Mouse (Mus musculus): ENCODE data around the gene Vdac2. TPM values are rescaled to one million over a fixed set of nuclear protein-coding genes. Genes with fewer than 3 reads are reported as not detected.

Gene Vdac2
- polyA plus RNA-seq, 1 experiment from 2014 or later: 282 TPM

DNA sequence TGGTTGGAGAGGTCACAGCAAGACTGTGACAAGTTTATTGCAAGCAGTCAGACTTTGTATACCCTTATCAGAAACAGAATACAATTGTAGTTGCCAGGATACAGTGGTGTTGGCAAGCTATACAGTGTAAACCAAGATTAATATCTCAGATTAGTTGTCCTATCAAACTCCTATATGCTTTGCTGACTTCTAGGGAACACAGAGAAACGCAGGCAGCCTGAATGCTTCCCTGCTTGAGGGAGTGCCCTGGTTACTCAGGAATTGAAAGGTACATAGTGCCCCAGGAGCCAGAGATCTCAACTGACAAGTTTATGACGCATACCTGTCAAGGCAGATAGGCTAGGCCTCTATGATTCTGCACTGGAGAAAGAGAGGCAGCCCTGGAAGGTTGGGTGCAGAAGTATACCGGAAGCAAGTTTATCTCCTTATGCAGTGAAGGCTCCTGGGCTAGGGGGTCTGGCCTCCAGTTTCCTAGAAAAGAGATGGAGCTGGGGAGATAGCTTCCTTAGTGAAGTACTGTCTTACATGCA, 18.3 kb upstream of the Vdac2 start:
- Histone ChIP-seq H3K9ac (no peak overlapping the region), H3K4me2 (no peak overlapping the region), H3K4me1 (replicated peaks) (no peaks in the 10 kb centered on the region), H3K4me3 (no peak overlapping the region), H3K9me3 (no peaks in the 10 kb centered on the region), H3K27me3 (no peaks in the 10 kb centered on the region), H3K36me3 (no peaks in the 10 kb centered on the region), H3K27ac (replicated peaks) (no peak overlapping the region)
- WGBS: 84% methylated on average over 3 of the region's 3 CpGs
- no peak for ATAC-seq (ENCODE audit: low FRiP score, low read depth)

GRCm38 (mm10) chr14:21808208-21808922, 16.7 kb upstream of the Vdac2 start:
- Histone ChIP-seq H3K27me3 (no peaks in the 10 kb centered on the region), H3K9ac (no peak overlapping the region), H3K4me1 (replicated peaks) (no peaks in the 10 kb centered on the region), H3K36me3 (no peaks in the 10 kb centered on the region), H3K4me2 (no peak overlapping the region), H3K4me3 (no peak overlapping the region), H3K27ac (replicated peaks) (no peak overlapping the region), H3K9me3 (no peaks in the 10 kb centered on the region)
- no peak for ATAC-seq (ENCODE audit: low FRiP score, low read depth)
- WGBS: 90% methylated on average over 8 of the region's 8 CpGs

GRCm38 (mm10) chr14:21809418-21809817, 15.6 kb upstream of the Vdac2 start:
- no peak overlapping the region for H3K4me3 ChIP-seq
- no peaks in the 10 kb centered on the region for H3K4me1 ChIP-seq (replicated peaks)
- H3K36me3 ChIP-seq: no peaks in the 10 kb centered on the region
- H3K9me3 ChIP-seq: no peaks in the 10 kb centered on the region
- no peak overlapping the region for H3K4me2 ChIP-seq
- ATAC-seq (ENCODE audit: low FRiP score, low read depth): no peak
- no peaks in the 10 kb centered on the region for H3K27me3 ChIP-seq
- WGBS: 100% methylated on average over 2 of the region's 2 CpGs
- no peak overlapping the region for H3K9ac ChIP-seq
- no peak overlapping the region for H3K27ac ChIP-seq (replicated peaks)

GRCm38 (mm10) chr14:21811301-21811700, 13.7 kb upstream of the Vdac2 start:
- H3K4me2 ChIP-seq: no peak overlapping the region
- H3K4me1 ChIP-seq (replicated peaks): no peaks in the 10 kb centered on the region
- no peak overlapping the region for H3K27ac ChIP-seq (replicated peaks)
- no peak overlapping the region for H3K4me3 ChIP-seq
- no peaks in the 10 kb centered on the region for H3K9me3 ChIP-seq
- no peaks in the 10 kb centered on the region for H3K36me3 ChIP-seq
- no peaks in the 10 kb centered on the region for H3K27me3 ChIP-seq
- H3K9ac ChIP-seq: no peak overlapping the region
- 88% methylated on average over 4 of the region's 4 CpGs for WGBS
- ATAC-seq (ENCODE audit: low FRiP score, low read depth): no peak

DNA sequence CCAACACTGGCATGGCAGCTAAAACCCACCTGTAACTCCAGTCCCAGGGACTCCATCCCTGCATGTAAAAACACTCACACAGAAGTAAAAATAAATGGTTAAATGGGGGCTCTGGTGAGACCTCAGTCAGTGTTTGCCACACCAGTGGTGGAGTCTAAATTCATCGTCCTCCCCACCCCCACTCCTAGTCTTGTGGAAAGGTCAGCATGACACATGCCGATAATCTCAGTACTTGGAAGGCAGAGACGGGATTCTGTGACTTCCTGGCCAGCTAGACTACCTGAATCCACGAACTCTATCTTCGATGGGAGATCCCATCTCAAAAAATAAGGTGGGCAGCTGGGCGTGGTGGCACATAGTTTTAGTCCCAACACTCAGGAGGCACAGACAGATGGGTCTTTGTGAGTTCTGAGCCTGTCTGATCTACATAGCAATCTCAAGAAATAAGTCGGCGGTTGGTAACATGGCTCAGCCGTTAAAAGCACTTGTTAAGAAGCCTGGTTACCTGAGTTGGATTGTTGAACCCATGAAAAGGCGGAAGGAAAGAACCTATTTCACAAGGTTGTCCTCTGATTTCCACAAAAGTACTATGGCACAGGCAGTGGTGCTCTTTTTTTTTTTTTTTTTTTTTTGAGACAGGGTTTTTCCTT, 13.2 kb upstream of the Vdac2 start:
- Histone ChIP-seq H3K4me1 (replicated peaks) (no peaks in the 10 kb centered on the region), H3K9me3 (no peaks in the 10 kb centered on the region), H3K36me3 (no peaks in the 10 kb centered on the region), H3K27ac (replicated peaks) (no peak overlapping the region), H3K4me3 (no peak overlapping the region), H3K9ac (no peak overlapping the region), H3K4me2 (no peak overlapping the region), H3K27me3 (no peaks in the 10 kb centered on the region)
- WGBS: 89% methylated on average over 10 of the region's 10 CpGs
- no peak for ATAC-seq (ENCODE audit: low FRiP score, low read depth)

GRCm38 (mm10) chr14:21812590-21813162, 12.4 kb upstream of the Vdac2 start:
- Histone ChIP-seq H3K4me3 (no peak overlapping the region), H3K36me3 (no peaks in the 10 kb centered on the region), H3K27ac (replicated peaks) (no peak overlapping the region), H3K9me3 (no peaks in the 10 kb centered on the region), H3K4me1 (replicated peaks) (no peaks in the 10 kb centered on the region), H3K9ac (no peak overlapping the region), H3K27me3 (no peaks in the 10 kb centered on the region), H3K4me2 (no peak overlapping the region)
- WGBS: 22% methylated on average over 14 of the region's 14 CpGs
- no peak for ATAC-seq (ENCODE audit: low FRiP score, low read depth)

- no peak overlapping the region for H3K27ac ChIP-seq (replicated peaks)
- H3K4me2 ChIP-seq: no peak overlapping the region
- H3K4me3 ChIP-seq: no peak overlapping the region
- H3K27me3 ChIP-seq: no peaks in the 10 kb centered on the region
- H3K9me3 ChIP-seq: no peaks in the 10 kb centered on the region
- WGBS: 85% methylated on average over 4 of the region's 4 CpGs
- H3K36me3 ChIP-seq: no peaks in the 10 kb centered on the region
- H3K9ac ChIP-seq: no peak overlapping the region
- H3K4me1 ChIP-seq (replicated peaks): no peaks in the 10 kb centered on the region
- ATAC-seq (ENCODE audit: low FRiP score, low read depth): no peak
These were observed 11.8 kb upstream of the Vdac2 start for GRCm38 (mm10) chr14:21813216-21813615.

DNA sequence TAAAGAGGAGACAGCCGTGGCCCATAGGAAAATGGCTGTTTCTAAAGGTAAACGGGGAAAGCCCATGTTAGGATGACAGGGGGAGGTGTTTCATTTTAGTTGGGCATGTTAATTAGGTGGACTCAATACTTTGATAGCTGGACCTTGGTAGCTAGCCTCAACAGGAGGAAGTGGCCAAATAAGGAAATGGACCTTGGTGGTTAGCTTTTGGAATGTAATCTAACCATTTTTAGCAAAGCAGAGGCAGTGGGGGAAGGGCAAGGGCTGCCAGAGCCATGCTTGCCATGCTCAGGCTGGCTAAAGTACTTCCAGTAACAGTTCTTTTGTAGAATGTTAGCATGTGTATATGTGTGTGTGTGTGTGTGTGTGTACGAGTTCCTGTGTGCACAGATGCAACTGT, 11.2 kb upstream of the Vdac2 start:
- WGBS: 84% methylated on average over 3 of the region's 3 CpGs

DNA sequence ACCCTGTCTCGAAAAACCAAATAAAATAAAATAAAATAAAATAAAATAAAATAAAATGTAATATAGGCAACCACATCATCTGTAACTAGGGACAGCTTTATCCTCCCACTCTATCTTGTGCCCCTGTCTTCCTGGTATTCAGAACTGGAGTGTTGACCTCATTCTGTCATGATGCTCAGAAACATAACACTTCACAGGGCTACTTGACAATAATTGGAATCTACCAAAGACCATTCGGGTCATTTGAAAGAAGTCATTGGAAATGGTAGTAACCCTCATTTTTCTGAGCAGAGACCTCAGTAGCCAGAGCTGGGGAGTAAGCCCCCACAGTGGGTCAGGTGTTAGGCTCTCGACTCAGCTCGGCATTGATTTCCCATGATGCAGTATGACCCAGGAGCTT, 10.4 kb upstream of the Vdac2 start:
- Histone ChIP-seq H3K27me3 (no peaks in the 10 kb centered on the region), H3K4me2 (no peak overlapping the region), H3K36me3 (no peaks in the 10 kb centered on the region), H3K9me3 (no peaks in the 10 kb centered on the region), H3K4me1 (replicated peaks) (no peaks in the 10 kb centered on the region), H3K9ac (no peak overlapping the region), H3K27ac (replicated peaks) (no peak overlapping the region), H3K4me3 (no peak overlapping the region)
- WGBS: 95% methylated on average over 4 of the region's 4 CpGs
- ATAC-seq (ENCODE audit: low FRiP score, low read depth): no peak

More for the DNA sequence above, 11.2 kb upstream of the Vdac2 start:
- H3K9me3 ChIP-seq: no peaks in the 10 kb centered on the region
- no peak overlapping the region for H3K4me3 ChIP-seq
- no peak for ATAC-seq (ENCODE audit: low FRiP score, low read depth)
- H3K4me1 ChIP-seq (replicated peaks): no peaks in the 10 kb centered on the region
- no peaks in the 10 kb centered on the region for H3K27me3 ChIP-seq
- H3K36me3 ChIP-seq: no peaks in the 10 kb centered on the region
- H3K4me2 ChIP-seq: no peak overlapping the region
- no peak overlapping the region for H3K27ac ChIP-seq (replicated peaks)
- H3K9ac ChIP-seq: no peak overlapping the region

GRCm38 (mm10) chr14:21816255-21816654, 8.8 kb upstream of the Vdac2 start:
- no peak overlapping the region for H3K9ac ChIP-seq
- H3K27me3 ChIP-seq: no peaks in the 10 kb centered on the region
- WGBS: 82% methylated on average over 3 of the region's 3 CpGs
- ATAC-seq (ENCODE audit: low FRiP score, low read depth): no peak
- no peak overlapping the region for H3K4me3 ChIP-seq
- no peaks in the 10 kb centered on the region for H3K9me3 ChIP-seq
- H3K36me3 ChIP-seq: no peaks in the 10 kb centered on the region
- no peak overlapping the region for H3K4me2 ChIP-seq
- H3K27ac ChIP-seq (replicated peaks): no peak overlapping the region
- no peaks in the 10 kb centered on the region for H3K4me1 ChIP-seq (replicated peaks)

DNA sequence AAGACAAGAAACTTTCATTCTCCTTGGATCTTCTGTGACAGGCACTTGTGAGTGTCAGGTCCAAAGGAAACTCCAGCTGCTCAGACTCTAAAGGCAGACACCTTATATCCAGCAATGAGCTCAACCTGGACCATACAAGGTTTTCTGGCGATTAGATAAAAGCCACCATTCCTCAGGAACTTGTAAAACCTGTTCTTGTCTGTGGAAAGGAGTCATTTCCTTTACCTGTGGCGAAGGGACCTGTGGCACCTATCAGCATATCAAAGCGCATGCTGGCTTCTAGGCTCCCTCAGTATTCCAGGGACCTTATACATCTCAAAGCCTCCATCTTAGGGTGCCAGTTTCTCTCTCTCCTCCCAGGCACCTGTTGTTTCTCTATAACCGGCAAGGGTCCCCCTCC, 7.6 kb upstream of the Vdac2 start:
- H3K9ac ChIP-seq: no peak overlapping the region
- H3K27me3 ChIP-seq: no peaks in the 10 kb centered on the region
- no peak overlapping the region for H3K4me3 ChIP-seq
- H3K27ac ChIP-seq (replicated peaks): no peak overlapping the region
- ATAC-seq (ENCODE audit: low FRiP score, low read depth): no peak
- WGBS: 48% methylated on average over 4 of the region's 4 CpGs
- H3K36me3 ChIP-seq: no peaks in the 10 kb centered on the region
- H3K9me3 ChIP-seq: no peaks in the 10 kb centered on the region
- no peaks in the 10 kb centered on the region for H3K4me1 ChIP-seq (replicated peaks)
- no peak overlapping the region for H3K4me2 ChIP-seq

DNA sequence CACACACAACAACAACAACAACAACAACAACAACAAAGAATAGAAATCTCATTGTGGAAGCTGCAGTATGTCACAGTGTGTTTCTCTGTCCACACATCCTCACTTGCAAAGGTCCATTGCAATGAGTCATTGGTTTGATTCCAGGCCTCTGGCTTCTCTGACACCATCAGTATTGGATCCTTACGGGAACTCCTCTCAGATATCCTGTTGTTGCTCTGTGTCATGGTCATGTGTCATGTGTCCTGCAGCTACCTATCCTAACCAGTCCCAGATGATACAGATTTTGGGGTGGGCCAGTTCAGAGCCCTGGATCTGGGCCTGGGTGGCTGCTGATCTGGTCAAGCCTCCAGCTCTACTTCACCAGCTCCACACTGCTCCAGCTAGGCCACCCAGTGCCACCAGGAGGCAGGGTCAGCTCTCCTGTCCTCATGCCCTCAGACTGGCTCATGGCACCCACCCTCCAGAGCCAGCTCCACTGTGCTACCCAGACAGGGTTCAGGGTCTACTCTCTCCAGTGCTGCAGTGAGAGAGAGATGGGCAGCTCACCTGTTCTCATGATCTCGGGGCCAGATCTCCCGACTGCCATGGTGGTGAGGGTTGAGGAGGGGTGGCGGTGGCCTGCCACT, 4.0 kb upstream of the Vdac2 start:
- Histone ChIP-seq H3K4me3 (no peak overlapping the region), H3K4me1 (replicated peaks) (0 out of 2 replicates have a peak, but pooled peaks cover 6% of the 10 kb centered on the region), H3K4me2 (no peak overlapping the region), H3K9ac (no peak overlapping the region), H3K9me3 (no peaks in the 10 kb centered on the region), H3K27ac (replicated peaks) (no peak overlapping the region), H3K27me3 (no peaks in the 10 kb centered on the region), H3K36me3 (no peaks in the 10 kb centered on the region)
- 94% methylated on average over 4 of the region's 4 CpGs for WGBS
- ATAC-seq (ENCODE audit: low FRiP score, low read depth): no peak; the same call in 1 of the 2 replicates

All from hindbrain, embryonic 15.5 days (tissue).